Mouse (Mus musculus): ENCODE results near the gene Ppm1h. TPM values are rescaled to one million over a fixed set of nuclear protein-coding genes. Genes with fewer than 3 reads are reported as not detected.

Gene Ppm1h
- polyA plus RNA-seq, 1 experiment from 2014 or later = 1.8 TPM

- H3K27ac ChIP-seq (ENCODE audit: low read depth, low read length) = no peak overlapping the region
- no peak overlapping the region for H3K4me3 ChIP-seq (ENCODE audit: low read depth, low read length)
- DNase-seq (ENCODE audit: low spot score) = no peak
- ATAC-seq (replicated peaks; ENCODE audit: low FRiP score) = 0 out of 2 replicates have a peak, but pooled peaks have one; percentile 41
- H3K9me3 ChIP-seq (ENCODE audit: control insufficient read depth, low read length) = no peaks in the 10 kb centered on the region
- no peak overlapping the region for H3K9ac ChIP-seq (ENCODE audit: low read depth, low read length)
- 0 out of 2 replicates have a peak, but pooled peaks cover 2% of the 10 kb centered on the region for H3K4me1 ChIP-seq (replicated peaks; ENCODE audit: control insufficient read depth, insufficient read depth, low read length)
- no peak overlapping the region for H3K4me2 ChIP-seq
- 69% methylated on average over 12 of the region's 12 CpGs for WGBS
- H3K36me3 ChIP-seq (ENCODE audit: control insufficient read depth, insufficient read depth, low read length) = no peaks in the 10 kb centered on the region
- no peaks in the 10 kb centered on the region for H3K27me3 ChIP-seq (replicated peaks; ENCODE audit: control insufficient read depth, insufficient read depth, low read length)
Observed at GRCm38 (mm10) chr10:122895121-122895770, 216.7 kb downstream of the Ppm1h start.

DNA sequence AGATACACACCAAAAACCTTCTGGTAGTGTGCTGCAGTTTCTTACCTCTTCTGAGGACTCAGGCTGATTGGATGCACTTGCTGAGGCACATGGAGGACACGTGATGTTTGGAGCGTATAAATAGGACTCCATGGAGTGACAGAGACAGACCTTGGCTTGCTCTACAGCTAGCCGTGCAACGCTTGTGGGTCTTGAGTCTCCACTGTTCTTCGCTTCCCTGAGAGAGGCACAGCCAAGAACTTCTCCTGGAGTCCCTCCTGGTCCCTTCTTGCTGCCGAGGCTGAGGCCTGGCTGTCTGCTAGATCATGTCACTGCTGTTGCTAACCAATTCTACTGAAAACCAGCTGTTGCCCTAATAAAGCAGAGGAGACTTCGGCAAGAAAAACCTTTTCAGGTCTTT lies 221.4 kb downstream of the Ppm1h start:
- no peak overlapping the region for H3K4me2 ChIP-seq
- DNase-seq (ENCODE audit: low spot score) (no peak), ATAC-seq (replicated peaks; ENCODE audit: low FRiP score) (no peak)
- H3K4me3 ChIP-seq (ENCODE audit: low read depth, low read length) = no peak overlapping the region
- H3K9ac ChIP-seq (ENCODE audit: low read depth, low read length) = no peak overlapping the region
- H3K27me3 ChIP-seq (replicated peaks; ENCODE audit: control insufficient read depth, insufficient read depth, low read length) = no peaks in the 10 kb centered on the region
- H3K36me3 ChIP-seq (ENCODE audit: control insufficient read depth, insufficient read depth, low read length) = no peaks in the 10 kb centered on the region
- H3K27ac ChIP-seq (ENCODE audit: low read depth, low read length) = no peak overlapping the region
- H3K4me1 ChIP-seq (replicated peaks; ENCODE audit: control insufficient read depth, insufficient read depth, low read length) = 0 out of 2 replicates have a peak, but pooled peaks cover 2% of the 10 kb centered on the region
- WGBS = 81% methylated on average over 7 of the region's 7 CpGs
- H3K9me3 ChIP-seq (ENCODE audit: control insufficient read depth, low read length) = no peaks in the 10 kb centered on the region

- Histone ChIP-seq H3K4me2 (no peak overlapping the region), H3K4me3 (ENCODE audit: low read depth, low read length) (no peak overlapping the region), H3K27ac (ENCODE audit: low read depth, low read length) (no peak overlapping the region), H3K36me3 (ENCODE audit: control insufficient read depth, insufficient read depth, low read length) (no peaks in the 10 kb centered on the region), H3K9ac (ENCODE audit: low read depth, low read length) (no peak overlapping the region), H3K9me3 (ENCODE audit: control insufficient read depth, low read length) (no peaks in the 10 kb centered on the region), H3K4me1 (replicated peaks; ENCODE audit: control insufficient read depth, insufficient read depth, low read length) (0 out of 2 replicates have a peak, but pooled peaks cover 2% of the 10 kb centered on the region), H3K27me3 (replicated peaks; ENCODE audit: control insufficient read depth, insufficient read depth, low read length) (no peaks in the 10 kb centered on the region)
- WGBS = 92% methylated on average over 1 of the region's 1 CpGs
- no peak for DNase-seq (ENCODE audit: low spot score)
- ATAC-seq (replicated peaks; ENCODE audit: low FRiP score) = no peak
Observed at GRCm38 (mm10) chr10:122900466-122900865, 221.9 kb downstream of the Ppm1h start.

GRCm38 (mm10) chr10:122901379-122901778 lies 222.8 kb downstream of the Ppm1h start:
- ATAC-seq (replicated peaks; ENCODE audit: low FRiP score) = no peak
- no peak overlapping the region for H3K27ac ChIP-seq (ENCODE audit: low read depth, low read length)
- no peak overlapping the region for H3K9ac ChIP-seq (ENCODE audit: low read depth, low read length)
- H3K4me2 ChIP-seq = no peak overlapping the region
- no peak for DNase-seq (ENCODE audit: low spot score)
- H3K4me3 ChIP-seq (ENCODE audit: low read depth, low read length) = no peak overlapping the region
- 81% methylated on average over 5 of the region's 5 CpGs for WGBS
- H3K9me3 ChIP-seq (ENCODE audit: control insufficient read depth, low read length) = no peaks in the 10 kb centered on the region
- 0 out of 2 replicates have a peak, but pooled peaks cover 2% of the 10 kb centered on the region for H3K4me1 ChIP-seq (replicated peaks; ENCODE audit: control insufficient read depth, insufficient read depth, low read length)
- H3K27me3 ChIP-seq (replicated peaks; ENCODE audit: control insufficient read depth, insufficient read depth, low read length) = no peaks in the 10 kb centered on the region
- H3K36me3 ChIP-seq (ENCODE audit: control insufficient read depth, insufficient read depth, low read length) = no peaks in the 10 kb centered on the region

- Histone ChIP-seq H3K4me1 (replicated peaks; ENCODE audit: control insufficient read depth, insufficient read depth, low read length) (peaks cover 6% of the 10 kb centered on the region; the same call in 1 of the 2 replicates), H3K9me3 (ENCODE audit: control insufficient read depth, low read length) (no peaks in the 10 kb centered on the region), H3K4me3 (ENCODE audit: low read depth, low read length) (no peak overlapping the region), H3K27ac (ENCODE audit: low read depth, low read length) (no peak overlapping the region), H3K9ac (ENCODE audit: low read depth, low read length) (no peak overlapping the region), H3K27me3 (replicated peaks; ENCODE audit: control insufficient read depth, insufficient read depth, low read length) (no peaks in the 10 kb centered on the region), H3K4me2 (no peak overlapping the region), H3K36me3 (ENCODE audit: control insufficient read depth, insufficient read depth, low read length) (no peaks in the 10 kb centered on the region)
- ATAC-seq (replicated peaks; ENCODE audit: low FRiP score) (peak; percentile 55), DNase-seq (ENCODE audit: low spot score) (no peak)
- WGBS = 69% methylated on average over 9 of the region's 9 CpGs
Observed at GRCm38 (mm10) chr10:122909406-122910032, 231.0 kb downstream of the Ppm1h start.

DNA sequence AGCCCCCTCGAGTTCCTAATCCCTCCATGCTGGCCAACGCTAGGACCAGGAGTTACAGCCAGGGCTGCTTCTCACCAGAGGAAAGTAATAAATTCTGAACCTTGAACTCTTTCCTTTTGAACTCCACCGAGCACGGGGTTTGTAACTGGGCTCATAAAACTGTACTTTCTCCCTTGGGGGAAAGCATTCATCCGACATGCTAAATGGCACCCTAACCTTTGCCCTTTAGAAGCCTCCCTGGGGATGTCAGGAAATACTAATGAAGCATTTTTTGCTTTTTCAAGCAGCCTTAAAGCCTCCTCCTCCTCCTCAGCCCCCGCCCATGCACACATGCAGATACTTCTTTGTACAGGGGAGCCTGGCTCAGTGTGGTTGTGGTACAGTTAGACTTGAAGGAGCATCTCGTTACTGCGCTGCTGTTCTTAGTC lies 232.2 kb downstream of the Ppm1h start:
- no peak overlapping the region for H3K27ac ChIP-seq (ENCODE audit: low read depth, low read length)
- no peak overlapping the region for H3K4me2 ChIP-seq
- H3K27me3 ChIP-seq (replicated peaks; ENCODE audit: control insufficient read depth, insufficient read depth, low read length) = no peaks in the 10 kb centered on the region
- 58% methylated on average over 8 of the region's 8 CpGs for WGBS
- H3K9me3 ChIP-seq (ENCODE audit: control insufficient read depth, low read length) = no peaks in the 10 kb centered on the region
- H3K9ac ChIP-seq (ENCODE audit: low read depth, low read length) = no peak overlapping the region
- no peak for ATAC-seq (replicated peaks; ENCODE audit: low FRiP score)
- no peak for DNase-seq (ENCODE audit: low spot score)
- no peak overlapping the region for H3K4me3 ChIP-seq (ENCODE audit: low read depth, low read length)
- H3K4me1 ChIP-seq (replicated peaks; ENCODE audit: control insufficient read depth, insufficient read depth, low read length) = peaks cover 6% of the 10 kb centered on the region; the same call in 1 of the 2 replicates
- H3K36me3 ChIP-seq (ENCODE audit: control insufficient read depth, insufficient read depth, low read length) = no peaks in the 10 kb centered on the region

DNA sequence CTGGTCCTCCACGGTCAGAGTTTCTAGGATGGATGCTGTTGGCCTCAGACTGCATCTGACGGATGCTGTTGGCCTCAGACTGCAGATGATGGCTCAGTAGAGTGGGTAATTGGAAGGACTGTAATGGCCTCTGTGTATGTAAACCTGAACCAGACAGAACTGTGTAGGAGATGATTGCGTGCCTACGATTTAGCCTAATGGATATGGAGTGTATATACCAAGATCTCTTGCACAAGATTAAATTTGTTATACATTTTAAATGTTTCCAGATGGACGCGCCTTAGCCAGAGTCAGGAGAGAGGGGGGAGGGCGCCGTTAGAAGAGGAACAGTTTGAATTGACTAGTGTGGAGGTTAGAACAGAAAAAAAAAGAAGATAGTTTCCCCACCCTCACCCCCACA lies 233.1 kb downstream of the Ppm1h start:
- H3K4me2 ChIP-seq = no peak overlapping the region
- DNase-seq (ENCODE audit: low spot score) = no peak
- WGBS = 72% methylated on average over 8 of the region's 8 CpGs

GRCm38 (mm10) chr10:122912086-122912690 lies 233.6 kb downstream of the Ppm1h start:
- H3K9ac ChIP-seq (ENCODE audit: low read depth, low read length) = no peak overlapping the region
- peaks cover 6% of the 10 kb centered on the region; the same call in 1 of the 2 replicates for H3K4me1 ChIP-seq (replicated peaks; ENCODE audit: control insufficient read depth, insufficient read depth, low read length)
- H3K27ac ChIP-seq (ENCODE audit: low read depth, low read length) = peak overlapping the region; percentile 62; the same call in 1 of the 2 replicates
- no peaks in the 10 kb centered on the region for H3K36me3 ChIP-seq (ENCODE audit: control insufficient read depth, insufficient read depth, low read length)
- H3K27me3 ChIP-seq (replicated peaks; ENCODE audit: control insufficient read depth, insufficient read depth, low read length) = no peaks in the 10 kb centered on the region
- H3K9me3 ChIP-seq (ENCODE audit: control insufficient read depth, low read length) = no peaks in the 10 kb centered on the region
- H3K4me2 ChIP-seq = 0 out of 2 replicates have a peak overlapping the region, but pooled peaks have one; percentile 22
- WGBS = 46% methylated on average over 11 of the region's 12 CpGs
- DNase-seq (ENCODE audit: low spot score) (no peak), ATAC-seq (replicated peaks; ENCODE audit: low FRiP score) (no peak)
- no peak overlapping the region for H3K4me3 ChIP-seq (ENCODE audit: low read depth, low read length)

More for the DNA sequence above, 233.1 kb downstream of the Ppm1h start:
- H3K9me3 ChIP-seq (ENCODE audit: control insufficient read depth, low read length) = no peaks in the 10 kb centered on the region
- peaks cover 6% of the 10 kb centered on the region; the same call in 1 of the 2 replicates for H3K4me1 ChIP-seq (replicated peaks; ENCODE audit: control insufficient read depth, insufficient read depth, low read length)
- no peak for ATAC-seq (replicated peaks; ENCODE audit: low FRiP score)
- no peaks in the 10 kb centered on the region for H3K36me3 ChIP-seq (ENCODE audit: control insufficient read depth, insufficient read depth, low read length)
- no peak overlapping the region for H3K4me3 ChIP-seq (ENCODE audit: low read depth, low read length)
- no peaks in the 10 kb centered on the region for H3K27me3 ChIP-seq (replicated peaks; ENCODE audit: control insufficient read depth, insufficient read depth, low read length)
- H3K9ac ChIP-seq (ENCODE audit: low read depth, low read length) = no peak overlapping the region
- H3K27ac ChIP-seq (ENCODE audit: low read depth, low read length) = no peak overlapping the region
